Mouse (Mus musculus) mammary gland, adult 2 months (tissue): ENCODE data around the gene Adamtsl5. TPM values are rescaled to one million over a fixed set of nuclear protein-coding genes. Genes with fewer than 3 reads are reported as not detected.

Experiments
- polyA plus RNA-seq: library from polyadenylated mRNA; depleted of rRNA; stranded (reverse); fragments of >200 nt; gene quantifications from 2 replicates; pipeline ENCODE4 v1.2.3, GENCODE M21; 2012; ENCODE audit warnings: low replicate concordance; rRNA removed

Adamtsl5 gene
- 47.3 and 58.2 TPM in 2 replicates for polyA plus RNA-seq

GRCm38 (mm10) chr10:80348244-80348781, at the start of gene Adamtsl5:
Adamtsl5 (minus strand) TSS chr10:80348412.

DNA sequence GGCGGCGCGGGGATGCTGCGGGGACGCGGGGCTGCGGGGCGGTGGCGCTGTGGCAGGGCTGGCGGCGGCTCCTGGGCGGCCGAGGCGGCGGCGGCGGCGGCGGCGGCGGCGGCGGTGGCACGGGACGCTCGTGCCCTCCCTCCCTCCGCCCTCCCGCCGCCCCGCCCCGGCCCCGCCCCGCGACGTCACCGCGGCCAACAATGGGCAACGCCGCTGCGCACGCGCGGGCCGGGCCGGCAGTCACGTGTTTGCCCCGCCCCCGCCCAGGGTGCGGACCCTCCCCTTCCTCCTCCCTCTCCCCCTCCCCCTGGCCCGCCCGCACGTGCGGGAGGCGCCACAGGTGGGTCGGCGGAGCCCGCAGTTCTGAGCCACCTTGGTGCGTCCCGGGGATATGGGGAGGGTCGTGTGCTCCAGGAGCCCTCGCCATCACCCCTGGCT, 39.3 kb upstream of the Adamtsl5 start, which contains the start of gene Mex3d:
Mex3d (minus strand) TSS at position 138 of the 438 bp plus-strand sequence.

GRCm38 (mm10) chr10:80356001-80356682, 7.9 kb upstream of the Adamtsl5 start, which contains the start of gene Plk5:
Plk5 (plus strand) TSS chr10:80356459.

DNA sequence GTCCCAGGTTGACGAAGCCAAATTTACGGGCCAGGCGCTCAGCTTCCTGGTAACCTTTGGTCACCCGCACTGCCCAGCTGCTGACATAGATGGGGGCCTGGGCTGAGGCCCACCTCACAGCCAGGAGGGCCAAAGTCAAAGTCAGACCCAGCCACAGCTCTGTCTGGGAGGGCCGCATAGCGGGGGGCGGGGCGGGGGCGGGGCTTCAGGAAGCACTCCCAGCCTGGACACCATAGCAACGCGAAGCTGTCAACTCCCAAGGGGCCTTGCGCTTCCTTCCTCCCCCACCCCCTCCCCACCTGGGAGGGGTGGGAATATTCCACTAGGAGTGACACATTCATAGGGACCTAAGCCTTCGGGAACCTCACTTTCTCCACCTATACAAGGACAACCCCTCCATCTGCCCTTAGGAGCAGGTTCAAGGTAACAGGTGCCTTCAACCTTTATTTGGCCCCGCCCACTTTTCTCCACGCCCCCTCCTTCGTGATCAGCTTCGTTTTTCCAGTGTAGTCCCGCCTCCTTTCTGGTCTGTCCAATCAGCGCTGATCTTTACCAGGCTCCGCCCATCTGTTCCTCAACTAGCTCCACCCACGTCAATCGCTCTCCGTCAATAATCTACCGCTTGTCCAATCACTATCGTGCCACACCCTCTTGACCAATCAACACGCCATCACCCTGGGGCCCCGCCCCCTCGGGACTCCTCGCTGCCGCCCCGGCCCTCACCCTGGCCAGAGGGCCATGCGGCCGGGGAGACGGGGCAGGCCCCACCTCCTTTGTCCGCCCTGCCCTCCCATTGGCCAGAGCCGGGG, 18.7 kb downstream of the Adamtsl5 start, which contains the start of the genes Pcsk4 and Reep6:
Pcsk4 (minus strand) TSS at position 226 of the 809 bp plus-strand sequence.
Reep6 (plus strand) TSS at position 681 of the 809 bp plus-strand sequence.

GRCm38 (mm10) chr10:80320340-80320760, 27.9 kb downstream of the Adamtsl5 start, which contains the start of gene 2310011J03Rik:
2310011J03Rik (minus strand) TSS chr10:80320537.

DNA sequence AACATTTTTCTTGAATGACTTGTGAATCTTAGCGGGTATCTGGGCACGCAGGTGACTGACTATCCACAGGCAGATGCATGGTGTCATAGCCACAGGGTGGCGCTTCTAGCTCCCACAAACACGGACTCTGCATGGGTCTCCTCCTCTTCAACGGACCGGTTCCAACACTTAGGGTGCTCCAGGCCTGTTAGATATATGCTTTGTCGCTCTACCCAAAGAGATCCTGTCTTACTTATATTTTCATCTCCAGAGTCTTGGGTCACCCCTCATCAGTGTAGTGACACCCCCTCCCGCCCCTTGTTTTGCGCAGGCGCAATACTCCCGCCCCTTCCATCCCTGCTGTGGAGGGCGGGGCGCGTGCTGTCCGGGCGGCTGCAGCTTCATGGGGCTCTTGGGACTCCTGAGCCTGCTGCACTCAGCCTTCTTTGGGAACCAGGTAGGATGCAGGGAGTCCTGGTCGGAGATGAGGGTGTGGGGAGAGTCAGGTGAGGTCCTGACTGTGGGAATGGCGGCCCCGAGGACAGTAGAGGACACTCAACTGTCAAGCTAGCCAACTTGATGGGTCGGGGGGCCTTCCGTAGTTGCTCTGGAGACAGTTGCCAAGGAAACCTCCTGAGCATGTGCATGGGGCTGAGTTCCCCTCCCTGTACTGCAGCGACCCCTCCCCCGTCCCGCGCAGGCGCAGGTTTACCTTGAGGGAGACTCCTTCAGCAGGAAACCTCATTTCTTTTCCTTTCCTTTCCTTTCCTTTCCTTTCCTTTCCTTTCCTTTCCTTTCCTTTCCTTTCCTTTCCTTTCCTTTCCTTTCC, 52.4 kb downstream of the Adamtsl5 start, which contains the start of gene Apc2:
Apc2 (plus strand) TSS at position 360 of the 808 bp plus-strand sequence.

DNA sequence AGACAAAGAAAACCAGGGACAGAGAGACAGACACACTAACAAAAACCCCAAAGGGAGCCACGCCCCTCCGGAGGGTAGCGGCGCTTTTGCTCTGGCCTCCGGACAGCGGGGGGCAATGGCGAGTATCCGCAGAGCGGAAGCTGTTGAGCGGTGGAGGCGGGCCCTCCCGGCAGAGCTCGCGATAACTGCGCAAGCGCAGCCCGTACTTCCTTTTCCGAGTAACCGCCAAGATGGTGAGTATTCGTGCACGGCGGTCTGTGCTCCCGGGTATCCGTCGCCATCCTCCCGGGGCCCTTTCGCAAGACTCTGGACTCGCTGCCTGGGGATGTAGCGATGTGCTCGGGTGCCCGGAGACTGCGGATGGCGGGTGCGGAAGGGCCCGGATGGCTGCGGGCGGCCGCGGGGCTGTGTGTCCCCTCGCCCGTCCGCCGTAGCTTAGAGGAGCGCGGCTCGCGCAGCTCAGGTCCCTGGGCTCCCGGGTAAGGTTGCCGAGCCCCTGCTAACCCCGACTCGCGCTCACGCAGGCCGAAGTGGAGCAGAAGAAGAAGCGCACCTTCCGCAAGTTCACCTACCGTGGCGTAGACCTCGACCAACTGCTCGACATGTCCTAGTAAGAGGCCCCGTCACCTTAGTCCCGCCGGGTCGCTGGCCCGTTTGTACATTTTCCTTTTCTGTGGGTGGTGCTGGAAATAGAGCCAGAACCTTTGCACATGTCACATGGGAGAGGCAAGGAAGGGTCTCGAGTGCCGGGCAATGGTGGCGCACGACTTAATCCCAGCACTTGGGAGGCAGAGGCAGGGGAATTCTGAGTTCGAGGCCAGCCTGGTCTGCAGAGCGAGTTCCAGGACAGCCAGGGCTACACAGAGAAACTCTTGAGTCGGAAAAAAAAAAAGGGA, 55.7 kb downstream of the Adamtsl5 start, which contains the start of gene Rps15:
Rps15 (plus strand) TSS at position 203 of the 896 bp plus-strand sequence.

Other genes with a start within 250 kb of the Adamtsl5 start
- 106 and 161 TPM in 2 replicates for gene Sbno2, start 242.8 kb downstream of the Adamtsl5 start, polyA plus RNA-seq
- 164 and 186 TPM in 2 replicates for gene Stk11, start 232.6 kb downstream of the Adamtsl5 start, polyA plus RNA-seq
- gene Atp5d, start 209.8 kb downstream of the Adamtsl5 start, polyA plus RNA-seq = 1,044 and 2,712 TPM in 2 replicates
- gene Cbarp, start 207.6 kb downstream of the Adamtsl5 start, polyA plus RNA-seq = 27.7 and 53.0 TPM in 2 replicates
- gene Midn, start 200.1 kb downstream of the Adamtsl5 start, polyA plus RNA-seq = 83.5 and 239 TPM in 2 replicates
- gene Cirbp, start 182.4 kb downstream of the Adamtsl5 start, polyA plus RNA-seq = 93.4 and 153 TPM in 2 replicates
- 11.7 and 15.0 TPM in 2 replicates for gene 1600002K03Rik, start 175.5 kb downstream of the Adamtsl5 start, polyA plus RNA-seq
- gene Efna2, start 168.9 kb downstream of the Adamtsl5 start, polyA plus RNA-seq = 5.0 and 12.1 TPM in 2 replicates
- gene Mum1, start 122.0 kb downstream of the Adamtsl5 start, polyA plus RNA-seq = 45.9 and 46.8 TPM in 2 replicates
- 857 and 948 TPM in 2 replicates for gene Ndufs7, start 99.3 kb downstream of the Adamtsl5 start, polyA plus RNA-seq
- 41.6 and 54.2 TPM in 2 replicates for gene Gamt, start 87.4 kb downstream of the Adamtsl5 start, polyA plus RNA-seq
- gene Dazap1, start 86.9 kb downstream of the Adamtsl5 start, polyA plus RNA-seq = 40.3 and 92.4 TPM in 2 replicates
- gene Rps15, start 56.0 kb downstream of the Adamtsl5 start, polyA plus RNA-seq = 1,242 and 1,668 TPM in 2 replicates
- 1.4 and 1.9 TPM in 2 replicates for gene Apc2, start 52.4 kb downstream of the Adamtsl5 start, polyA plus RNA-seq
- 57.6 and 67.1 TPM in 2 replicates for gene 2310011J03Rik, start 27.9 kb downstream of the Adamtsl5 start, polyA plus RNA-seq
- gene Pcsk4, start 18.9 kb downstream of the Adamtsl5 start, polyA plus RNA-seq = 18.9 and 31.0 TPM in 2 replicates
- 17.8 and 36.0 TPM in 2 replicates for gene Reep6, start 18.5 kb downstream of the Adamtsl5 start, polyA plus RNA-seq
- 2.2 and 3.0 TPM in 2 replicates for gene Plk5, start 8.0 kb upstream of the Adamtsl5 start, polyA plus RNA-seq
- gene Mex3d, start 39.2 kb upstream of the Adamtsl5 start, polyA plus RNA-seq = 13.8 and 47.5 TPM in 2 replicates
- 134 and 161 TPM in 2 replicates for gene Mbd3, start 51.1 kb upstream of the Adamtsl5 start, polyA plus RNA-seq
- 1,950 and 2,616 TPM in 2 replicates for gene Uqcr11, start 58.4 kb upstream of the Adamtsl5 start, polyA plus RNA-seq
- 78.7 and 199 TPM in 2 replicates for gene Tcf3, start 85.2 kb upstream of the Adamtsl5 start, polyA plus RNA-seq
- gene Onecut3, start 146.4 kb upstream of the Adamtsl5 start, polyA plus RNA-seq = not detected in 2 replicates
- 0.05 and 0.06 TPM in 2 replicates for gene Atp8b3, start 190.7 kb upstream of the Adamtsl5 start, polyA plus RNA-seq
- gene Rexo1, start 213.1 kb upstream of the Adamtsl5 start, polyA plus RNA-seq = 51.6 and 93.8 TPM in 2 replicates
- 17.2 and 59.7 TPM in 2 replicates for gene Klf16, start 228.9 kb upstream of the Adamtsl5 start, polyA plus RNA-seq
- 205 and 464 TPM in 2 replicates for gene Abhd17a, start 241.9 kb upstream of the Adamtsl5 start, polyA plus RNA-seq